Mouse (Mus musculus) intestine, embryonic 14.5 days (tissue): Measurements from ENCODE around the gene Zmiz2. TPM values are rescaled to one million over a fixed set of nuclear protein-coding genes. Genes with fewer than 3 reads are reported as not detected.

ENCODE experiments used
- ATAC-seq: fragments of 200-750 bp; cut with Nextera tagmentation; replicated peaks from 2 replicates; pipeline ENCODE4 v1.8.0; 2017; ENCODE audit warnings: low read depth, moderate number of reproducible peaks, moderate TSS enrichment, moderate library complexity; ENCODE audit not compliant: low FRiP score, low TSS enrichment
- DNase-seq: peaks from one replicate; pipeline ENCODE4 v3.0.0-alpha.2; 2018; ENCODE audit warnings: low spot score
- H3K27ac ChIP-seq: fragments of 300-500 bp; sonication (generic); 2 replicates; pipeline ENCODE4 v1.5.1; 2014; ENCODE audit warnings: low read depth, mild to moderate bottlenecking, control low read depth
- H3K27me3 ChIP-seq: fragments of 300-500 bp; sonication (generic); replicated peaks from 2 replicates; pipeline ENCODE4 v1.6.1; 2014; ENCODE audit warnings: low read length, control low read depth; ENCODE audit not compliant: control insufficient read depth, insufficient read depth
- H3K36me3 ChIP-seq: fragments of 300-500 bp; sonication (generic); 2 replicates; pipeline ENCODE4 v1.6.1; 2014; ENCODE audit warnings: low read length, control low read depth; ENCODE audit not compliant: control insufficient read depth, insufficient read depth
- H3K4me1 ChIP-seq: fragments of 300-500 bp; sonication (generic); replicated peaks from 2 replicates; pipeline ENCODE4 v1.6.1; 2014; ENCODE audit warnings: low read length, control low read depth, mixed read lengths; ENCODE audit not compliant: control insufficient read depth, insufficient read depth
- H3K4me2 ChIP-seq: fragments of 300-500 bp; sonication (generic); 2 replicates; pipeline ENCODE4 v1.6.1; 2014; ENCODE audit warnings: low read length
- H3K4me3 ChIP-seq: fragments of 300-500 bp; sonication (generic); 2 replicates; pipeline ENCODE4 v1.5.1; 2014; ENCODE audit warnings: low read depth, low read length, control low read depth, mixed read lengths
- H3K9ac ChIP-seq: fragments of 300-500 bp; sonication (generic); 2 replicates; pipeline ENCODE4 v1.6.1; 2014; ENCODE audit warnings: mild to moderate bottlenecking, low read length
- H3K9me3 ChIP-seq: fragments of 300-500 bp; sonication (generic); 2 replicates; pipeline ENCODE4 v1.6.1; 2016; ENCODE audit warnings: low read length, control low read depth; ENCODE audit not compliant: control insufficient read depth
- WGBS: fragments of 180-500 bp; shearing (Covaris S2); extraction: QIAGEN DNeasy Blood & Tissue Kit; methylation state at CpG from one replicate; pipeline ENCODE4 v1.1.7; 2014; 5-methylcytosine and 5-hydroxymethylcytosine counted together
- polyA plus RNA-seq: library from polyadenylated mRNA; unstranded; fragments of >200 nt; fragmentation: Nextera tagmentation; extraction: Ambion mirVana; gene quantifications from 2 replicates; pipeline ENCODE4 v1.2.1, GENCODE M21; 2014

Zmiz2 gene
- 14.0 and 14.2 TPM in 2 replicates for polyA plus RNA-seq

- H3K4me2 ChIP-seq, result peak within 1 kb of the TSS; percentile 69
- no peaks in the 10 kb centered on the region for H3K9me3 ChIP-seq
- H3K27ac ChIP-seq, result peak within 1 kb of the TSS; percentile 94
- no peaks in the 10 kb centered on the region for H3K27me3 ChIP-seq
- DNase-seq (peak; percentile 96), ATAC-seq (peak; percentile 99)
- H3K9ac ChIP-seq, result peak within 1 kb of the TSS; percentile 80
- H3K4me3 ChIP-seq, result peak within 1 kb of the TSS; percentile 86
- H3K36me3 ChIP-seq, result 0 out of 2 replicates have a peak, but pooled peaks cover 2% of the 10 kb centered on the region
- 0 out of 2 replicates have a peak, but pooled peaks cover 9% of the 10 kb centered on the region for H3K4me1 ChIP-seq
- 6% methylated on average over 51 of the region's 60 CpGs for WGBS
Observed at GRCm38 (mm10) chr11:6388726-6389413, at the start of gene Zmiz2. Gene Zmiz2, plus strand, starts transcription at chr11:6389074.

- no peaks in the 10 kb centered on the region for H3K4me1 ChIP-seq
- no peak overlapping the region for H3K9ac ChIP-seq
- no peaks in the 10 kb centered on the region for H3K27me3 ChIP-seq
- no peak overlapping the region for H3K27ac ChIP-seq
- ATAC-seq (no peak), DNase-seq (no peak)
- no peak overlapping the region for H3K4me3 ChIP-seq
- H3K9me3 ChIP-seq, result no peaks in the 10 kb centered on the region
- H3K36me3 ChIP-seq, result peaks cover 96% of the 10 kb centered on the region
- 93% methylated on average over 4 of the region's 4 CpGs for WGBS
- no peak overlapping the region for H3K4me2 ChIP-seq
Observed at GRCm38 (mm10) chr11:6345956-6346355, 42.9 kb upstream of the Zmiz2 start.

- H3K4me2 ChIP-seq, result no peak overlapping the region
Observed at GRCm38 (mm10) chr11:6346966-6347365, 41.9 kb upstream of the Zmiz2 start.

GRCm38 (mm10) chr11:6348681-6349200 is 40.1 kb upstream of the Zmiz2 start:
- ATAC-seq (no peak), DNase-seq (no peak)
- Histone ChIP-seq H3K9me3 (no peaks in the 10 kb centered on the region), H3K27ac (no peak overlapping the region), H3K27me3 (no peaks in the 10 kb centered on the region), H3K9ac (no peak overlapping the region), H3K4me1 (no peaks in the 10 kb centered on the region), H3K4me3 (no peak overlapping the region), H3K4me2 (no peak overlapping the region), H3K36me3 (peaks cover 92% of the 10 kb centered on the region)
- 90% methylated on average over 11 of the region's 11 CpGs for WGBS

More at GRCm38 (mm10) chr11:6346966-6347365, 41.9 kb upstream of the Zmiz2 start:
- ATAC-seq (no peak), DNase-seq (no peak)
- Histone ChIP-seq H3K27me3 (no peaks in the 10 kb centered on the region), H3K27ac (no peak overlapping the region), H3K9me3 (no peaks in the 10 kb centered on the region), H3K9ac (no peak overlapping the region), H3K4me1 (no peaks in the 10 kb centered on the region), H3K36me3 (peaks cover 94% of the 10 kb centered on the region), H3K4me3 (no peak overlapping the region)
- 85% methylated on average over 7 of the region's 7 CpGs for WGBS

GRCm38 (mm10) chr11:6349586-6349985 is 39.3 kb upstream of the Zmiz2 start:
- Histone ChIP-seq H3K27ac (no peak overlapping the region), H3K27me3 (no peaks in the 10 kb centered on the region), H3K4me3 (no peak overlapping the region), H3K36me3 (peaks cover 91% of the 10 kb centered on the region), H3K4me1 (no peaks in the 10 kb centered on the region), H3K9me3 (no peaks in the 10 kb centered on the region), H3K9ac (no peak overlapping the region), H3K4me2 (no peak overlapping the region)
- ATAC-seq, result no peak
- DNase-seq, result no peak
- WGBS, result 94% methylated on average over 5 of the region's 5 CpGs

GRCm38 (mm10) chr11:6355106-6355505 is 33.8 kb upstream of the Zmiz2 start:
- WGBS, result 90% methylated on average over 4 of the region's 4 CpGs

GRCm38 (mm10) chr11:6364581-6365275 is 24.1 kb upstream of the Zmiz2 start:
- Histone ChIP-seq H3K4me1 (peaks cover 10% of the 10 kb centered on the region), H3K36me3 (no peaks in the 10 kb centered on the region), H3K9ac (no peak overlapping the region), H3K27ac (no peak overlapping the region), H3K4me2 (no peak overlapping the region), H3K27me3 (no peaks in the 10 kb centered on the region), H3K4me3 (no peak overlapping the region), H3K9me3 (no peaks in the 10 kb centered on the region)
- ATAC-seq, result no peak
- no peak for DNase-seq
- whole genome bisulfite sequencing, result 87% methylated on average over 9 of the region's 9 CpGs

More at GRCm38 (mm10) chr11:6355106-6355505, 33.8 kb upstream of the Zmiz2 start:
- H3K27me3 ChIP-seq, result no peaks in the 10 kb centered on the region
- H3K27ac ChIP-seq, result no peak overlapping the region
- no peaks in the 10 kb centered on the region for H3K4me1 ChIP-seq
- no peak overlapping the region for H3K4me3 ChIP-seq
- H3K4me2 ChIP-seq, result no peak overlapping the region
- no peak overlapping the region for H3K9ac ChIP-seq
- ATAC-seq (no peak), DNase-seq (no peak)
- no peaks in the 10 kb centered on the region for H3K9me3 ChIP-seq
- peaks cover 69% of the 10 kb centered on the region for H3K36me3 ChIP-seq

GRCm38 (mm10) chr11:6365885-6366284 is 23.0 kb upstream of the Zmiz2 start:
- no peaks in the 10 kb centered on the region for H3K27me3 ChIP-seq
- H3K27ac ChIP-seq, result peak overlapping the region; percentile 22; the same call in 1 of the 2 replicates
- no peak overlapping the region for H3K9ac ChIP-seq
- H3K36me3 ChIP-seq, result no peaks in the 10 kb centered on the region
- ATAC-seq (peak; percentile 73), DNase-seq (peak; percentile 86)
- H3K4me1 ChIP-seq, result peaks cover 10% of the 10 kb centered on the region
- H3K4me2 ChIP-seq, result no peak overlapping the region
- 16% methylated on average over 11 of the region's 11 CpGs for WGBS
- no peaks in the 10 kb centered on the region for H3K9me3 ChIP-seq
- no peak overlapping the region for H3K4me3 ChIP-seq
